Mouse (Mus musculus) embryo, embryonic 11 days (tissue): ENCODE data around the gene Hykk.

Experiments used
- DNase-seq: peaks from one replicate; pipeline ENCODE4 v3.0.0-alpha.2; 2015

Gene Hykk

DNA sequence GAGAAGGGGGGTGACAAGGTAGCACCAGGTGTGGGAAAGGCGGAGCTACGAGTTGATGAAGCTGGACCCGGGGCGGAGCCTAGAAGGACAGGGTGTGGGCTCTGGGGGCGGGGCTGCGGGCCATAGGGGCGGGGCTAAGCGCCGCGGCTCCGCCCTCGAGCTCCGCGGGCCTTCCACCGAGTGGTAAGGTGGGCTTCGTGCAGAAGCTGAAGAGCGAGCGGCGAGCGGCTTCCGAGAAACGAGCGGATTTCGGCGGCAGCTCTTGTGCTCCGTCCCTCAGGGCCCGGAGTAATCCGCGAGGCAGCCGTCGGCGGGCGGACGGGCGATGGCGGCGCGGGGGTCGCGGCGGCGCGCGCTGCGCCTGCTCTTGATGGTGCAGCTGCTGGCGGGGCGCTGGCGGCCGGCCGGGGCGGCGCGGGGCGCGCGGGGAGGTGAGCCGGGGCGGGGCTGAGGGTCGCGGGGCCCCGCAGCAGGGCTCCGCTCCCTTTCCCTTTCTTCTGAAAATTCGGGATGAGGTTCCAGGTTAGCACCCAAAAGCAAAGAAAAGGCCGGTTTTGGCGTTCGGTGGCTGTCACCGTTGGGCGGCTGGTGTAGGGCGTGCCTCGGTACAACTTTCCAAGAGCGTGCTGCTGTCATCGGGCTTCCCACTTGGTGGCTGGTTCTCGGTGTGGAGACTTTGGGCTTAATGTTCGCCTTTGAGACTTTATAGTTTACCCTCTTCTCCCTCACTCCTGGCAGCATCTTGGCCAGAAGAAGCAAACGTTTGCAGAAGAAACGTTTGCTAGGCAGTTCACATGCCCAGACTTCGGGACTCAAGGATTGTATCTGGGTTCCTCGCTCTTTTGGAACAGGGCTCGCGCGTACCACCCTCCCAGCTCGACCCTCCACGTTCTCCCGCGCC, 64.5 kb downstream of the Hykk start:
- DNase-seq: peak; percentile 82

DNA sequence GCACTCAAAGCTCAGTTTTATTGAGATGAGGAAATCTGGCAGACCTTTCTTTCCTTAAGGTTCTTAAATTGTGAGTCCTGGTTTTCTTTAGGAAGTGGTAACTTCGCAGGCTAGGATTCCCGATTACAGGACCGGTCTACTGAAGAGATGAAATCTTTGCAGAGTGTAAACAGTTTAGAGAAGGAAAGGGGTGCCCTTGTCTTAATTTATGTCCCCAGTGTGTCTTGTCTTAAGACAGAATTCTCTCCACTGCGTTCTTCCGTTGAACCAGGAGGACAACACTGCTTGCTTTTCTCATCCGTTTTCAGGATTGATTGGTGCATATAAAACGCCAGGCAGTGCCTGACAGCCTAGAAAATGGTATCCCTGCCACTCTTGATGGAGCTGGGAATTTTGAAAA, 65.3 kb downstream of the Hykk start:
- peak; percentile 15 for DNase-seq

GRCm38 (mm10) chr9:54990362-54990761, 73.3 kb downstream of the Hykk start:
- DNase-seq: no peak

- no peak for DNase-seq
Measured at GRCm38 (mm10) chr9:54994381-54994780, 77.3 kb downstream of the Hykk start.

GRCm38 (mm10) chr9:54995645-54996044, 78.6 kb downstream of the Hykk start:
- no peak for DNase-seq
